Mouse (Mus musculus): ENCODE results near the gene Setd4. TPM values are rescaled to one million over a fixed set of nuclear protein-coding genes. Genes with fewer than 3 reads are reported as not detected.
A peak's percentile ranks its signal among the peaks of the same experiment; 100 is the strongest.

Setd4 gene
- total RNA-seq, 2 experiments from 2014 or later = 11.4 to 12.7 TPM

DNA sequence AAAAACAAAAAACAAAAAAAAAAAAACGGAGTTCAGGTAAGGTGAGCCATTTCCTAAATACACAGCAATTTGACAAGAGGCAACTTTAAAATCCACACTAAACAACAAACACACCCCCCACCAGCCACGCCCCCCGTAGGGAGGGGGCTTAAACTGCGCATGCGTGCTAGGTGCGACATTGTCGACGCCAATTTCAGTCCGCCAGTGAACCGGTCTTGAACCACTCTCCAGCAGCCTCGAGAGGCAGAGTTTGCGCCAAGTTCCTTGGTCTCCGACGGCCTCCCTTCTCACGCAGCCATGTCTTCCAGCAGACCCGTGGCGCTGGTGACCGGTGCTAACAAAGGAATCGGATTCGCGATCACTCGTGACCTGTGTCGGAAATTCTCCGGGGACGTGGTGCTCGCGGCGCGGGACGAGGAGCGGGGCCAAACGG, 3.8 kb upstream of the Setd4 start:
- TF ChIP-seq CTCF (IDR thresholded peaks at IDR 0.05) = no peak
- Histone ChIP-seq H3K4me3 (peak overlapping the region; percentile 76), H3K27ac (peak overlapping the region; percentile 74)
- peak; percentile 83 to 86 for DNase-seq (ENCODE audit: extremely low spot score in 1 of 2, low spot score in 2 of 2)
- intact Hi-C loops (cut with DNase I) = loop anchor here (10.0 kb wide), 1 partner anchor 157 kb away; no protein-coding TSS in a partner anchor

DNA sequence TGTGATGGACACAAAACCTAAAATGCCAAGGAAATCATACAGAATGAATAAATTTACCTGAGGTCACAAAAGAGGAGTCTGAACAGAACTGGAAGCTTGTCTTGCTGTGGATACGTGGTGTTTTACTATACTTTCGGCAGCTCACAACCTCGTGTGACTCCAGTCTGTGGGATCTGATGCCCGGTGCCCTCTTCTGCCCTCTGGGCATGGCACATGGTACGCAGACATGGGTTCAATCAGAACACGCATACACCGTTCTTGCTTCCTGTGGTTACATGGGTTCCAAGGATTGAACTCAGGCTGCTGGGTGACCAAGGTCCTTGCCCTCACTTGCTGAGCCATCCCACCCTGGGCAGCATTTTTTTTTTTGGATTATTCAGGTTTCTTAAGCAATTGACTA, 2.3 kb upstream of the Setd4 start:
- DNase-seq (ENCODE audit: extremely low spot score in 1 of 2, low spot score in 2 of 2) = no peak
- intact Hi-C loops (cut with DNase I) = loop anchor here (10.0 kb wide), 1 partner anchor 159 kb away; no protein-coding TSS in a partner anchor
- no peak overlapping the region for H3K4me3 ChIP-seq
- no peak for TF ChIP-seq CTCF (IDR thresholded peaks at IDR 0.05)
- no peak overlapping the region for H3K27ac ChIP-seq

DNA sequence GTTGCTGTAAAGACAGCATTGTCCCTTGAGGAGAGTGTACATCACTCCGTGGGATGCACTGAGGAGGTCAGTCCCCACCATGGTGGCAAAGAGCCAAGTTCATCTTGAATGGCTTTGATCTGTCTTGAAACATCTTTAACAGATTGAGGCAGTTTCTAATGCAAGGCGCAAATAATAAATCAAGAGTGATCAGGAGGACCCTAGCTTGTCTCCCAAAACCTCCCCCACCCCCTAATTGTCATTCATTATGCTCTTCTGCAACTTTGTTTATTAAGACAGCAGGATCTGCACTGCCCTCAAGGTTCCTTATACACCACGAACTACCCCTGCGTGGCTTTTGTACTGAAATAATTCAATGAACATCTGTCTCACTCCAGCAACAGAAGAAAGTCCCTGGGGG, 1.7 kb upstream of the Setd4 start, which contains the start of gene Cbr1:
Cbr1 (plus strand) TSS at position 301 of the 400 bp plus-strand sequence.
- Histone ChIP-seq H3K27ac (no peak within 1 kb of the TSS; the same call in 1 of the 2 replicates), H3K4me3 (no peak within 1 kb of the TSS)
- intact Hi-C loops (cut with DNase I) = loop anchor here (10.0 kb wide), 1 partner anchor 159 kb away; no protein-coding TSS in a partner anchor
- no peak for DNase-seq (ENCODE audit: extremely low spot score in 1 of 2, low spot score in 2 of 2)
- no peak for TF ChIP-seq CTCF (IDR thresholded peaks at IDR 0.05)

DNA sequence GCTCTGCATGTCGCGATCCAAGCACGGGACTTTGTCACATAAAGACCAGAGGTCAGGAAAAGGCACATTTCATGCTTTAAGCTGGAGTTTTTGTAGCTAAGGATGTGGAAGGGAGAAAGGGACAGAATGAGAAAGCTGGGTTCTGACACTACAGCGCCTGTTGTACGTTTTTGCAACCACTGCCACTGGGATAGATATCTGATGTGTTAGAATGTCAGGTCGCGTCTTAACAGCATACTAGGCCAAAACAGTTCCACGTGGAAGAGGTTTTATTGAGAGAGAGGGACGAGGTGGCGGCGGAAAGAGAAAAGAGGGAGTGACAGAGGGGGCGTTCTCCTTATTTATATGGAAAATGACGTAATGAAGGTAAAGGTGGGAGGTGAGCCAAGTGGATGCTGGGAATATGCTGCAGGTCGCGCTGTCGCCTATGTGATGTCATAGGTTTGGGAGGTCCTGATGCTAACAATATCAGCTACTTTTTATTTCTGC, 662 bp upstream of the Setd4 start:
- H3K4me3 ChIP-seq = peak overlapping the region; percentile 78
- DNase-seq (ENCODE audit: extremely low spot score in 1 of 2, low spot score in 2 of 2) = peak in 1 of 2 experiments; percentile 43
- intact Hi-C loops (cut with DNase I) = loop anchor here (10.0 kb wide), 1 partner anchor 160 kb away; no protein-coding TSS in a partner anchor
- peak overlapping the region; percentile 99 for H3K27ac ChIP-seq
- TF ChIP-seq CTCF (IDR thresholded peaks at IDR 0.05) = no peak

DNA sequence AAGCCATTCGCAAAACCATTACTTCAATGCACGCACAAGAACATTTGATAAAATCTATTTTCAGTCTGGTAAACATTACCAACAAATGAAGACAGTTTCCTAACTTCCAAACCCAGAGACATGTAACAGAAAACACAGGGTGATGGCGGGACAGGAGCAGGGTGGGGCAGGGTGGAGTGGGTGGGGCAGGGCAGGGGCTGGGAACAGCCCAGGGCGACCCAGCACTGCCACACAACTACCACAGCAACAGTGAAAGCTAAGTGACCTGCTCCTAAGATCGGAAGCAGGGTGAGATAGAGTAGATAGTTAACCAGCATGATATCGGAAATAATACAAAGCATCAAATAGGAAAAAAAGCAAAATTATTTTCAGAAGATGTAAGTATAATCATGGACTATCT, 4.4 kb downstream of the Setd4 start:
- Histone ChIP-seq H3K4me3 (no peak overlapping the region), H3K27ac (no peak overlapping the region)
- TF ChIP-seq CTCF (IDR thresholded peaks at IDR 0.05) = no peak
- DNase-seq (ENCODE audit: extremely low spot score in 1 of 2, low spot score in 2 of 2) = no peak
- intact Hi-C loops (cut with DNase I) = no loop called here

DNA sequence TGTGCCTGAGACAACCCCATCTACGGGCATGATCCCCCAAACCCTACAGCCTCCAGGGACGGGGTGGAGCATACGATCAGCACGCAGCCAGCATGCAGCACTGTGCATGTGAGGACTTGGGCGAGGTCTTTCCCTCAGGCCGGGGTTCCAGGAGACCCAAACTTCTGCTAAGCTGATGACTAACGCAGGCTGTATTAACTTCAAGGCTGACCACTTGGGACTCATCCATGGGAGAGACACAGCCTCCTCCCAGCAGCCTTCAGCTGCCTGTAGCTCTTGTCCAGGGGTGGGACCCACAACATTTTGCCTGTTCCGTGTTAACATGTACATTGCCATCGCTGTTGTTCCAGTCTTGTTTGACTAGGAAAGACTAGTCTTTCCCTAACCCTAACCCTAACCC, 6.3 kb downstream of the Setd4 start:
- no peak overlapping the region for H3K27ac ChIP-seq
- no peak for TF ChIP-seq CTCF (IDR thresholded peaks at IDR 0.05)
- no peak overlapping the region for H3K4me3 ChIP-seq
- DNase-seq (ENCODE audit: extremely low spot score in 1 of 2, low spot score in 2 of 2) = no peak
- intact Hi-C loops (cut with DNase I) = no loop called here

DNA sequence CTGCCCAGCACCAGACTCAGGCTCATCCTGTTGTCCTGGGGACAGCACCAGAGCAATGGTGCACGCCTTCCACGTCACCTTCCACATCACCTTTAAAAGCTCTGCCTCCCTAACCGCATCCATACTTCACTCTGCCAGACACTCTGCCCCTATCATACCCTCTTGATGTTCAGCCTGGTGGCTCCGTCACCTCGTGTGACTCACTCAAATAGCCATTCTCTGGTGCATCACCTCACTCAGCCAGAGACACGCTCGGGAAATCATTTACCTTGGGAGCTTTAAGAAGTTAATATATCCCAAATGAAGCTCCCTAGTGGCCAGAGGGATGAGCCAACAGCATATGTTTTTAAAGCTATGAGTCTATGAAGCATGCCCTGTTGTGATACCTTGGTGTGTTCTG, 7.1 kb downstream of the Setd4 start:
- intact Hi-C loops (cut with DNase I) = no loop called here
- TF ChIP-seq CTCF (IDR thresholded peaks at IDR 0.05) = no peak
- no peak overlapping the region for H3K27ac ChIP-seq

DNA sequence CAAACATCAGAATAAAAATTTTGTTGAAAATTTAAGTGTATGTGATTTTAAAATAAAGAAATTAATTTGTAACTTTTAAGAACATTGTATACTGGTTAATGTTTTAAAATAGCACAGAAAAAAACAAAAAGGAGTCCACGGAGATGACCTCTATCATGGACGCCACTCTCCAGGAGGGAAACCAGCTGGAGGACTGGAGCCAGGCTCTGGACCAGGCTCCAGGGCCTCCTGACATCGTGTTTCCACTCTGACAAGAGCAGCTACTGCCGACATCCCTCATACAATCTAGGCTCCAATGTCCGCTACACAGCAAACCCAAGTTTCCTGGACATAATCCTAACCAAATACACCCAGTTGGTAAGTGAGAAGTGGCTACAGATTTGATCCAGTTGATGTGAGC, 8.1 kb downstream of the Setd4 start:
- DNase-seq (ENCODE audit: extremely low spot score in 1 of 2, low spot score in 2 of 2) = no peak
- Histone ChIP-seq H3K27ac (no peak overlapping the region), H3K4me3 (no peak overlapping the region)
- no peak for TF ChIP-seq CTCF (IDR thresholded peaks at IDR 0.05)
- intact Hi-C loops (cut with DNase I) = no loop called here

More for the DNA sequence above, 7.1 kb downstream of the Setd4 start:
- no peak overlapping the region for H3K4me3 ChIP-seq
- no peak for DNase-seq (ENCODE audit: extremely low spot score in 1 of 2, low spot score in 2 of 2)

DNA sequence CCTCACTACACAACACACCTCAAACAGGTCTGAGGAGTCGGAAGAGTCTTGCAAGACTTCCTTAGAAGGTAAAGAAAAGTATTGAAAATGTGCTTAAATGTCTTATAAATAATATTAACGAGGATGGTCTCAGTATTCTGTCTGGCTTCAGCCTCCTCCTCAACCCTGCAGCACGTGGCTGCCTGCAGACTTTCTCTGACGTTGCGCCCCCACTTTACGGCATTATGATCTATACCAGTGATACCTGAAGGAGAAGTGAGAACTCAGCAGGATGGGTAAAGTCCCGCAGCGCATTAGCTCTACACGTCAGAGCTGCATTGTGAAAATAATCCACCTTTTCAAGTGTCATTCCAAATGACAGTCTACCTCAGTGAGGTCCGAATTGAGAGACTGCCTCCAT, 9.4 kb downstream of the Setd4 start:
- Histone ChIP-seq H3K4me3 (no peak overlapping the region), H3K27ac (no peak overlapping the region)
- no peak for TF ChIP-seq CTCF (IDR thresholded peaks at IDR 0.05)
- DNase-seq (ENCODE audit: extremely low spot score in 1 of 2, low spot score in 2 of 2) = no peak
- intact Hi-C loops (cut with DNase I) = no loop called here

DNA sequence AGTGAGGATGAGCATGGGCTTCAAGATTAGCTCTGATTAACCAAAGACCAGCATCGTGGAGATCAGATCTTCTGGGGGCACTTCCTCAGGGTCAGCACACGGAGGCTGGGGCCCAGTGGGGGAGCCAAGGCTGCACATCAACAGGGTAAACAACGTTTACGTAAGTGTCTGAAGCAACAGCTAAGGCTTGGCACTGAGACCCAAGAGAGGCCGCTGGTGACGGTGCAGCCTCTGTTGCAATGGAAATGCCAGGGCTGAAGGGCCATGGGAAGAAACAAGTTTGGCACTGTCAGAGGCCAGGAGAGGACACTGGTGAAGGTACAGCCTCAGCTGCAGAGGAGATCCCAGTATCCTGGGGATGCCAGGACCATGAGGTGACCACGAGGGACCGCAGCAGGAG, 10.5 kb downstream of the Setd4 start:
- Histone ChIP-seq H3K4me3 (no peak overlapping the region), H3K27ac (no peak overlapping the region)
- no peak for DNase-seq (ENCODE audit: extremely low spot score in 1 of 2, low spot score in 2 of 2)
- intact Hi-C loops (cut with DNase I) = no loop called here
- TF ChIP-seq CTCF (IDR thresholded peaks at IDR 0.05) = no peak

DNA sequence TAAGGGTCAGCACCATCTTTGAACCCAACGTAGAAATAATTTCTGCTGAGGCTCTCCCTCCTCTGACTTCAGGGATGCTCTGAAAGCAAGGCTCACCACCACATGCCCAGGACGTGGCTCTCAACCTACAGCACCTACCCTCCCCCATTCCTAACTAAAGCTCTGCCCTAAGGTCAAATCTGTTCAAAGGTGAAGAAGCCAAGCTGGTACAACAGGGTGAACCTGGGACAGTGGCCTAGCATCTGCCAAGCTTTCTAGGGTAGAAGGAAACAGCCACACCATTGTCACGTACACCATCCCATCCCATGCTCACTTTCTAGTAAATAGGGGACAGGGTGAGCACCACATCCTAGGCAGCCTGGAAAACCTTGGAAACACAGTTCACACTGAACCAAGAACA, 11.2 kb downstream of the Setd4 start:
- TF ChIP-seq CTCF (IDR thresholded peaks at IDR 0.05) = no peak
- H3K4me3 ChIP-seq = no peak overlapping the region
- no peak overlapping the region for H3K27ac ChIP-seq
- no peak for DNase-seq (ENCODE audit: extremely low spot score in 1 of 2, low spot score in 2 of 2)
- intact Hi-C loops (cut with DNase I) = no loop called here

DNA sequence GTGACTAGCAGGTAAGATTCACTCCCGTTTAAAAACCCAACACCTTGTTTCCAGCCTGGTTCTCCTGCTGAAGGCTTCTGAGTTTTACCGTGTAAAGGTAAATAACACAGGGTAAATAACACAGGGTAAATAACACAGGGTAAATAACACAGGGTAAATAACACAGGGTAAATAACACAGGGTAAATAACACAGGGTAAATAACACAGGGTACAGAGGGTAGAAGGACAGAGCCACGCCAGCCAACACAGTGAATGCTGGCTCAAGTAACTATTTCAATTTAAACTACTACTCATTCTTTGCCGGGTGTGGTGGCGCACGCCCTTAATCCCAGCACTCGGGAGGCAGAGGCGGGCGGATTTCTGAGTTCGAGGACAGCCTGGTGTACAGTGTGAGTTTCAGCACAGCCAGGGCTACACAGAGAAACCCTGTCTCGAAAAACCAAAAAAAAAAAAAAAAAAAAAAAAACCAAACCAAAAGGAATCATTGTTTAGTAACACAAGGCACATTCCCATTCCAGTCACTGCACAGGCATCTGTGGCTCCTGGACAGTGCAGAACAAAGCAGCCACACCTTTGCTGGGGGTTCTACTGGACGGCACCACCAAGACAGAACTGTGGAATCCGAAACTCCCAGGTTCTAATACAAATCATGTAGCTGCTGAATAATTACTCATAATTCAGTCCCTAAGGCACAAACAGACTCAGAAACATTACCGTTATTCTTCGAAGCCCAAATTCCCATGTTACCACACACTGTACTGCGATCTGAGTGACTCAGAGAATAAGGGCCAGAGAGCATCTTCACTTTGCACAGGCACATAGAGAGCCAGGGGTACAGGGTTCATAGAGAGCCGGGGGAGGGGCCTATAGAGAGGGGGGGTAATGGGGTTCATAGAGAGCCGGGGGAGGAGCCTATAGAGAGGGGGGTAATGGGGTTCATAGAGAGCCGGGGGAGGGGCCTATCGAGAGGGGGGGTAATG, 12.1 kb downstream of the Setd4 start:
- intact Hi-C loops (cut with DNase I) = no loop called here
- H3K4me3 ChIP-seq = no peak overlapping the region
- DNase-seq (ENCODE audit: extremely low spot score in 1 of 2, low spot score in 2 of 2) = no peak
- no peak for TF ChIP-seq CTCF (IDR thresholded peaks at IDR 0.05)
- H3K27ac ChIP-seq = no peak overlapping the region
